Comparison of ENCODE assay signal across 1 mouse cellular context in genomic region chr14:30827480-30827879, GRCm38 (mm10).
TF ChIP-seq lines count a peak whose summit lies in the region.

No protein-coding gene starts in this region.

TF ChIP-seq in CH12.LX, 34 proteins besides CTCF, POLR2A, EP300 and RAD21:
- TF ChIP-seq TCF12 (IDR thresholded peaks at IDR 0.05; ENCODE audit: low read depth, low read length) (no peak), PAX5 (IDR thresholded peaks at IDR 0.05; ENCODE audit: low read length) (no peak), BHLHE40 (IDR thresholded peaks at IDR 0.05; ENCODE audit: low read depth, low read length) (no peak), E2F4 (IDR thresholded peaks at IDR 0.05; ENCODE audit: insufficient replicate concordance, low read depth, low read length) (no peak), ZKSCAN1 (IDR thresholded peaks at IDR 0.05; ENCODE audit: borderline replicate concordance, low read depth, low read length) (no peak), MEF2A (IDR thresholded peaks at IDR 0.05; ENCODE audit: borderline replicate concordance, low read depth, low read length) (no peak), MAFK (IDR thresholded peaks at IDR 0.05; ENCODE audit: insufficient replicate concordance, low read length) (no peak), MAX (IDR thresholded peaks at IDR 0.05; ENCODE audit: low read length) (no peak)
